Mouse (Mus musculus): ENCODE results near the gene Gm20388.
A peak's percentile ranks its signal among the peaks of the same experiment; 100 is the strongest.
"Not testable (repeated sequence)": the region's sequence is repeated elsewhere in the genome, so short reads cannot be mapped to it uniquely, and the experiment has no call there.

The Gm20388 gene

GRCm38 (mm10) chr8:123242107-123242923, 3331.7 kb downstream of the Gm20388 start:
- DNase-seq, result no peak

GRCm38 (mm10) chr8:123243053-123243452, 3332.4 kb downstream of the Gm20388 start:
- DNase-seq, result no peak

- DNase-seq, result no peak
These were observed 3333.7 kb downstream of the Gm20388 start for GRCm38 (mm10) chr8:123244382-123244781.

GRCm38 (mm10) chr8:123245543-123245942, 3334.9 kb downstream of the Gm20388 start:
- DNase-seq, result no peak

- no peak for DNase-seq
These were observed 3337.1 kb downstream of the Gm20388 start for GRCm38 (mm10) chr8:123247748-123248147.

DNA sequence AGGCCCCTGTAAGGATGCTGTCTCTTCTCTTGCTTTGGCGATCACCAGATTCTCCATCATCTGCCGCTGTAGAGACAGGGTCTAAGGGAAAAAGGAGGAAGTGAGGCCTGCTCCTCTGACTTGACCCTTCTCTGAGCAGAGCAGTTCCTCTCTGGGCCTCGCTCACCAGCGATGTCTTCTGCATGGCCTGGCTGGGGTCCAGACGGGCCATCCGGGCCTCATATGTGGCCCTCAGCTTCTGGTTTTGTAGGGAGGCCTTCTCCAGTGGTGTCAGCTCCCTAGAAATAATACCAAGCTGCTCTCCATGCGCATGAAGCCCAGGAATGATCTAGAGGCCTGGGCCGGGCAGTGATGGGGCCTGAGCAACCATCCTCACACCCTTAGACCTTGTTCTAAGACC, 3338.0 kb downstream of the Gm20388 start:
- no peak for DNase-seq

GRCm38 (mm10) chr8:123250940-123251339, 3340.3 kb downstream of the Gm20388 start:
- DNase-seq, result no peak

- no peak for DNase-seq
These were observed 3342.3 kb downstream of the Gm20388 start for GRCm38 (mm10) chr8:123252925-123253324.

DNA sequence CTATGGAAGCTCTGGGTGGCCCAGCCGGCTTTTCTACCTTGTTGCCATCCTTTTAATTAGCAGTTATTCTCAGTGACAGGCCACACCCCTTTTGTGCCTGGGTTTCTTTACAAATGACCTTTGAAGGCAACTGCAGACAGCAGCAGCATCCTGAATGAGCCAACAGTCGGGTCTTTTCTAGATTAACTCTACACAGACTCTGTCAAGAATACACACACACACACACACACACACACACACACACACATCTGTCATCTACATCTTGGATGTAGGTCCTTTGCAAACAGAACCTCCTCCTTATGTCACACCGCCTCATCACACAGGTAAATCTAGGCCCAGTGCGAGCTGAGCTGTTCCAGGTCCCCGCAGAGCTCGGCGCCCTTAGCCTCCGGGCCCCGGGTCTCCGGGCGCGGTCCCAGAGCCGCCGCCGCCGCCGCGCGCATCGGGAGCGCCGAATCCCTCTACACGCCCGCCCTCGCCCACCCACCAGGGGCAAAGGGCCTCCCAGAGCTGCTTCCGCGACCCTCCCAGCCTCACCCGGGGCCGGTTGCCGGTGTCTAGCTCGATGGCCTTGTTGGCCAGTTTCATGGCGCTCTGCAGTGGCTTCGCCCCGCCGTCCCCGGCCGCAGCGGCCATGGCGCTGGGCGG, 3342.9 kb downstream of the Gm20388 start:
- DNase-seq, result peak; percentile 37

GRCm38 (mm10) chr8:123254099-123254885, 3343.7 kb downstream of the Gm20388 start, which contains the start of the genes Zfp276 and Vps9d1:
Gene Zfp276, plus strand, starts transcription at chr8:123254195.
Gene Vps9d1, minus strand, starts transcription at chr8:123254348.
- DNase-seq, result peak; percentile 73

DNA sequence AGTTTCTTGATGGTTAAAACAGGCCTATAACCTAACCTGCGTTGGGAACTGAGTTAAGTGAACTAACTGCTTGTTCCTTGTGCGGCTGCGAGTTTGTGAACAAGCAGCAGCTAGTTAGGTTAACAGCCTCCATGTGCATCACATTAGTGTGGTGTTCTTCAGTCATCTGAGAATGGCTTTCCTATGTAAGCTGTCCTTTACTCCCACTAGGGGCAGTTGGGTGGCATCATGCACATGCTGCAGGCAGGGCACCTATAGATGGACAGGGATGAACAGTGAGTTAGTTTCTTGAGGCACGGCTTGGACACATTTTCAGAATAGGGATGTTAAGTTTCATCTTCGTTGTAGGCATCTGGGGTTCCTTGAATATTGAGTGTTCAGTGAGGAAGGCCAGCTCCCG, 3344.5 kb downstream of the Gm20388 start:
- DNase-seq, result no peak

GRCm38 (mm10) chr8:123257114-123257513, 3346.5 kb downstream of the Gm20388 start:
- no peak for DNase-seq

- DNase-seq, result not testable (repeated sequence)
These were observed 3347.0 kb downstream of the Gm20388 start for GRCm38 (mm10) chr8:123257593-123257992.

- DNase-seq, result no peak
These were observed 3357.4 kb downstream of the Gm20388 start for GRCm38 (mm10) chr8:123267926-123268656.

GRCm38 (mm10) chr8:123271147-123271546, 3360.5 kb downstream of the Gm20388 start:
- DNase-seq, result no peak

DNA sequence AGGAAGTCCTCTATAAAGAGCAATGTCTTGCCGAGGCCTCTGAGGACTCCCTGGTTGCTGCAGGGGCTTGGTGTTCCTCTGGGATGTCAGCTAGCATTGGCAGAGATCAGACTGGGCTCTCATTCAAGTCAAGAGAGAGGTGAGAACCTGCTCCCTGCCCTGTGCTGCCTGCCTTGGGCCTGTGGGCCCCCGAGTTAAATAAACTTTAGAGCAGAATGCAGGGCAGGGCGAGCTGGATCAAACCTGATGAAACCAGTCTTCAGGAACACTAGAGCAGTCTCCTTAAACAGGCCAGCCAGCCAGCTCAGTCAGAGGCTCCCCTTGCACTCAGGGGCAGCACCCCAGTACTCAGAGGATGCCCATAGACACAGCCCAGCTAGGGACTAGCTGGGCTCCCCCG, 3361.3 kb downstream of the Gm20388 start:
- no peak for DNase-seq

- no peak for DNase-seq
These were observed 3363.8 kb downstream of the Gm20388 start for GRCm38 (mm10) chr8:123274447-123274846.

DNA sequence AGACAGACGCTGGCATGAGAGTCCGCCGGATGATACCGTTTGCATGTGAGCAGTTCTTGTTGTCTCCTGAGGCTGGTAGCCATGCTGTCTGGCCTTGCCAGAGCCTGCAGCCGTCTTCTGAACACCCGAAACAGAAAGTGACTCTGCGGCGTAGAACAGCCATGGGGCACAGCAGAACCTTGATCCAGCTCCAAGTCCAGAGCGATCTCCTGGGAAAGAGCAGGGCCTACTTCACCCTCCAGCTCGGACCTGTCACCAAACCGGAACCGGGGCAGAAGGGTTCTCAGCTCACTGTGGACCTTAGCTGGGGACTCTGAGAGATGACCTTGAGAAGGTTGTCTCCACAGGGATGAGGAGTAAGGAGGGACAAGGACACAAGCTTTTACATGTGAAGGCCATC, 3364.5 kb downstream of the Gm20388 start:
- no peak for DNase-seq

- DNase-seq, result no peak
These were observed 3367.8 kb downstream of the Gm20388 start for GRCm38 (mm10) chr8:123278445-123278844.

GRCm38 (mm10) chr8:123279828-123280227, 3369.2 kb downstream of the Gm20388 start:
- DNase-seq, result no peak

- DNase-seq, result no peak
These were observed 3369.9 kb downstream of the Gm20388 start for GRCm38 (mm10) chr8:123280302-123281094.

GRCm38 (mm10) chr8:123282994-123283393, 3372.4 kb downstream of the Gm20388 start:
- DNase-seq, result not testable (repeated sequence)
